Mouse (Mus musculus): ENCODE results near the gene Foxl1. TPM values are rescaled to one million over a fixed set of nuclear protein-coding genes. Genes with fewer than 3 reads are reported as not detected.

Gene Foxl1
- total RNA-seq, 2 experiments from 2014 or later: 0.21 TPM; not detected in 1

DNA sequence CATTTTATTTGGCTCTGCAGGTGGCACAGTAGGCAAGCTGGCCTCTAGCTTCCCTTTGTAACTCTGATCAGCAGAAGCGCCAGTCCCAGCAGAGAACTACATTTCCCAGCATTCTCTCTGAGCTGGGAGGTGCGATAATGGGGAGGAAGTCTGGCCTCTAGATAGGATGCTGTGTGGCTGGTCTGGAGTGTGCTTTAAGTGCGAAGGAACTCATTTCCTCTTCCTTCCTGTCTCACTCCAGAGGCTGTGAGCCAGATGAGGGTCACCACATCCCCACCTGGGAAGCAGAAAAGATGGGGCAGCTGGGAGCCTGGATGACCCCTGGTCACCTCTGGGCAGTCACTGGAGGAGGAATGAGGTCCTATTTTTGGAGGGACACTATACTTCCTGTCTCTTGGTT is 48.6 kb downstream of the Foxl1 start:
- DNase-seq (ENCODE audit: extremely low spot score in 1 of 2, low spot score in 2 of 2): no peak
- no peak for TF ChIP-seq CTCF (IDR thresholded peaks at IDR 0.05)
- intact Hi-C loops (cut with DNase I): no loop called here
- H3K4me3 ChIP-seq: no peak overlapping the region
- H3K27ac ChIP-seq: no peak overlapping the region

Small RNAs within 50 kb of the gene (microRNA-seq; reads per million reads assigned to microRNA genes)
- gene Gm27530: 0 reads per million in 2 experiments

Other genes with a start within 250 kb of the Foxl1 start
- gene Foxf1, start 43.6 kb upstream of the Foxl1 start, total RNA-seq (2021): under 1 TPM; 0.79 to 0.91 TPM
- gene Mthfsd, start 19.5 kb upstream of the Foxl1 start, total RNA-seq (2021): 10 to 100 TPM; 40.0 to 46.5 TPM
- 1 to 10 TPM; 1.5 to 2.3 TPM for gene Foxc2, start 11.8 kb upstream of the Foxl1 start, total RNA-seq (2021)